In genomic region chr2:167505127-167505526, GRCm38 (mm10) we compare ENCODE assay signal across 7 mouse cellular contexts. TPM values are rescaled to one million over a fixed set of nuclear protein-coding genes. Genes with fewer than 3 reads are reported as not detected.
DNase-seq lines count a peak whose midpoint lies in the region; ATAC-seq lines count a peak whose summit lies in the region.

No protein-coding gene starts in this region.

- H3K9me3 ChIP-seq in forebrain, embryonic 12.5 days = no peaks in the 10 kb centered on the region
- no peaks in the 10 kb centered on the region for H3K9me3 ChIP-seq in liver, embryonic 12.5 days (replicated peaks)

- H3K4me3 ChIP-seq in forebrain, embryonic 12.5 days (replicated peaks) = peak overlapping the region; percentile 94; the same call in 1 of the 2 replicates
- peak overlapping the region; percentile 81 for H3K4me3 ChIP-seq in liver, embryonic 12.5 days

- H3K4me1 ChIP-seq in forebrain, embryonic 12.5 days = peaks cover 26% of the 10 kb centered on the region
- H3K4me1 ChIP-seq in liver, embryonic 12.5 days = peaks cover 64% of the 10 kb centered on the region

- H3K27me3 ChIP-seq in forebrain, embryonic 12.5 days = no peaks in the 10 kb centered on the region
- H3K27me3 ChIP-seq in liver, embryonic 12.5 days (replicated peaks) = no peaks in the 10 kb centered on the region

- peak overlapping the region; percentile 91 for H3K4me2 ChIP-seq in forebrain, embryonic 12.5 days
- peak overlapping the region; percentile 95 for H3K4me2 ChIP-seq in liver, embryonic 12.5 days

- intact Hi-C loops in gastrocnemius, postnatal 36 days (cut with DNase I) = no loop called here

- DNase-seq in thymus, postnatal 0 days (ENCODE audit: low spot score) = peak; percentile 66
- no peak for DNase-seq in thymus, adult 18-20 months
- no peak for DNase-seq in gastrocnemius, postnatal 36 days
- no peak for DNase-seq in left cerebral cortex, adult 8-10 months (ENCODE audit: low spot score in 2 of 2)

- H3K9ac ChIP-seq in forebrain, embryonic 12.5 days = 0 out of 2 replicates have a peak overlapping the region, but pooled peaks have one; percentile 8
- H3K9ac ChIP-seq in liver, embryonic 12.5 days = peak overlapping the region; percentile 39

- ATAC-seq in forebrain, embryonic 12.5 days (ENCODE audit: low FRiP score) = no peak
- peak; percentile 68 for ATAC-seq in liver, embryonic 12.5 days
- ATAC-seq in monocyte, adult 5-6 weeks (replicated peaks; ENCODE audit: insufficient number of reproducible peaks, low FRiP score, low TSS enrichment, poor library complexity, severe bottlenecking) = peak; percentile 84

- peaks cover 42% of the 10 kb centered on the region for H3K36me3 ChIP-seq in forebrain, embryonic 12.5 days (replicated peaks)
- H3K36me3 ChIP-seq in liver, embryonic 12.5 days = peaks cover 44% of the 10 kb centered on the region

- 90% methylated on average over 3 of the region's 3 CpGs for WGBS in forebrain, embryonic 12.5 days
- WGBS in liver, embryonic 12.5 days (ENCODE audit: insufficient replicate concordance) = 42% methylated on average over 3 of the region's 3 CpGs

- no peak overlapping the region for H3K27ac ChIP-seq in forebrain, embryonic 12.5 days
- H3K27ac ChIP-seq in liver, embryonic 12.5 days = peak overlapping the region; percentile 82

RNA-seq across cellular contexts. Expression of gene Spata2, which starts 12.4 kb away (rescaled TPM):
- 17.8 and 19.4 TPM in 2 replicates for polyA plus RNA-seq in thymus, postnatal 0 days (2015; fragmentation: Nextera tagmentation; extraction: Ambion mirVana)
- polyA plus RNA-seq in forebrain, embryonic 12.5 days (2016; fragmentation: Nextera tagmentation; extraction: Ambion mirVana) = 19.6 and 23.0 TPM in 2 replicates
- polyA plus RNA-seq in liver, embryonic 12.5 days (2016; fragmentation: Nextera tagmentation; extraction: Ambion mirVana) = 11.0 TPM in 2 replicates
- 7.3 to 13.8 TPM (median 9.6 TPM) in 3 replicates for total RNA-seq in monocyte, adult 5-6 weeks (2017)
- 10 to 100 TPM; 16.6 to 17.5 TPM for total RNA-seq in gastrocnemius, postnatal 36 days (2021)
- 10 to 100 TPM; 66.1 to 71.2 (median 70.1) TPM for total RNA-seq in left cerebral cortex, adult 8-10 months (2022)

RNA-seq across cellular contexts. Expression of gene Rnf114, which starts 12.7 kb away (rescaled TPM):
- polyA plus RNA-seq in thymus, postnatal 0 days (2015; fragmentation: Nextera tagmentation; extraction: Ambion mirVana) = 138 and 145 TPM in 2 replicates
- polyA plus RNA-seq in forebrain, embryonic 12.5 days (2016; fragmentation: Nextera tagmentation; extraction: Ambion mirVana) = 126 and 129 TPM in 2 replicates
- 37.6 and 37.9 TPM in 2 replicates for polyA plus RNA-seq in liver, embryonic 12.5 days (2016; fragmentation: Nextera tagmentation; extraction: Ambion mirVana)
- total RNA-seq in monocyte, adult 5-6 weeks (2017) = 62.6 to 74.1 TPM (median 67.8 TPM) in 3 replicates
- total RNA-seq in gastrocnemius, postnatal 36 days (2021) = 10 to 100 TPM; 31.8 to 32.2 TPM
- 10 to 100 TPM; 57.8 to 62.9 (median 60.1) TPM for total RNA-seq in left cerebral cortex, adult 8-10 months (2022)

RNA-seq across cellular contexts. Expression of gene Snai1, which starts 32.9 kb away (rescaled TPM):
- polyA plus RNA-seq in thymus, postnatal 0 days (2015; fragmentation: Nextera tagmentation; extraction: Ambion mirVana) = 2.6 and 3.6 TPM in 2 replicates
- 11.8 and 14.6 TPM in 2 replicates for polyA plus RNA-seq in forebrain, embryonic 12.5 days (2016; fragmentation: Nextera tagmentation; extraction: Ambion mirVana)
- 4.9 and 5.0 TPM in 2 replicates for polyA plus RNA-seq in liver, embryonic 12.5 days (2016; fragmentation: Nextera tagmentation; extraction: Ambion mirVana)
- not detected in 3 replicates for total RNA-seq in monocyte, adult 5-6 weeks (2017)
- under 1 TPM; 0.61 to 0.86 TPM for total RNA-seq in gastrocnemius, postnatal 36 days (2021)
- total RNA-seq in left cerebral cortex, adult 8-10 months (2022) = under 1 TPM; 0.48 to 0.93 (median 0.70) TPM
